Mouse (Mus musculus): ENCODE measurements at regions not wholly inside any gene's neighbourhood (a gene's known extent, or its start where the extent isn't known, plus 50 kb on each side); places are given as distances from the start of the nearest gene placed in this dataset.

DNA sequence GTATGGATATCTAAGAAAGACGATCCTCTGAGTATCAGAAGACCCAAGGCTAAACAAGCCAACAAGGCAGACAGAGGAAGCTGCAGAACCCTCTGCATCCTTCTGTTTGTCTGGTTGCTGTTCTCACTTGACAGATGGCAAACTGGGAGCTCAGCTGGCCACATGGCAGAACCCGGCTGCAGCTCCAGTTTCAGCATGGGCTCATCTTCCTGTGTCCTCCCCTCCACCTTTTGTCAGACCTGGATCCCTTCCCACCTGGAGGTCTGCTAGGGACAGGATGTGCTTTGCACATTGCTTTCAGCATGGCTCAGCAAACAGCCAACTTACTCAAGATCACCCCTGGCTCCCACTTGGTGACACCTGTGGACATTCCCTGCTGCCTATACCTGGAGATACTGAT is 284.9 kb downstream of the Tns1 start:
- Histone ChIP-seq H3K9ac (ENCODE audit: low read depth, low read length) (no peak overlapping the region), H3K4me1 (replicated peaks; ENCODE audit: control insufficient read depth, insufficient read depth, low read length) (no peaks in the 10 kb centered on the region), H3K4me2 (no peak overlapping the region), H3K36me3 (ENCODE audit: control insufficient read depth, insufficient read depth, low read length) (no peaks in the 10 kb centered on the region), H3K4me3 (ENCODE audit: low read depth, low read length) (no peak overlapping the region), H3K9me3 (ENCODE audit: control insufficient read depth, low read length) (no peaks in the 10 kb centered on the region), H3K27ac (ENCODE audit: low read depth, low read length) (no peak overlapping the region), H3K27me3 (replicated peaks; ENCODE audit: control insufficient read depth, insufficient read depth, low read length) (no peaks in the 10 kb centered on the region)
- no peak for ATAC-seq (replicated peaks; ENCODE audit: low FRiP score)
- no peak for DNase-seq (ENCODE audit: low spot score)
- WGBS: 61% methylated on average over 2 of the region's 2 CpGs

GRCm38 (mm10) chr1:73836680-73837079 is 287.6 kb downstream of the Tns1 start:
- no peaks in the 10 kb centered on the region for H3K4me1 ChIP-seq (replicated peaks; ENCODE audit: control insufficient read depth, insufficient read depth, low read length)
- no peak overlapping the region for H3K9ac ChIP-seq (ENCODE audit: low read depth, low read length)
- no peak overlapping the region for H3K4me2 ChIP-seq
- ATAC-seq (replicated peaks; ENCODE audit: low FRiP score) (no peak), DNase-seq (ENCODE audit: low spot score) (no peak)
- no peaks in the 10 kb centered on the region for H3K36me3 ChIP-seq (ENCODE audit: control insufficient read depth, insufficient read depth, low read length)
- H3K27ac ChIP-seq (ENCODE audit: low read depth, low read length): no peak overlapping the region
- H3K9me3 ChIP-seq (ENCODE audit: control insufficient read depth, low read length): no peaks in the 10 kb centered on the region
- H3K4me3 ChIP-seq (ENCODE audit: low read depth, low read length): no peak overlapping the region
- no peaks in the 10 kb centered on the region for H3K27me3 ChIP-seq (replicated peaks; ENCODE audit: control insufficient read depth, insufficient read depth, low read length)

DNA sequence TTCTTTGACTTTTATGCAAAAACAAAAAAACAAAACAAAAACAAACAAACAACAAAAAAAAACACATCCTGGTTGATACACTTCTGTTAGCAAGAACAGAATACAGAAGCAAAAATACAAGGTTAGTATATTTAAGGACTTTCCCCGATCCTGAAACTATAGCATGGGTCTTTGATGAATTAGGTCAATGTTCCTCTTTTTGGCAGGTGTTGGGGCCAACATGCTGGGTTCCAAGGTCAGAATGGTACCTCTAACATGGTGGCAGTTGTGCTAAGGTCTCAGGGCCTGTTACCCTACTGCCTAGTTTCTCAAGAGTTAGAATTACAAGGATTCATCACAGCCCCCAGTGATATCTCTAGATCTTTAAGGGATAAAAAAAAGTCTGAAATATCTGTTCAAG is 289.7 kb downstream of the Tns1 start:
- Histone ChIP-seq H3K27me3 (replicated peaks; ENCODE audit: control insufficient read depth, insufficient read depth, low read length) (no peaks in the 10 kb centered on the region), H3K9ac (ENCODE audit: low read depth, low read length) (no peak overlapping the region), H3K4me3 (ENCODE audit: low read depth, low read length) (no peak overlapping the region), H3K4me2 (no peak overlapping the region), H3K9me3 (ENCODE audit: control insufficient read depth, low read length) (no peaks in the 10 kb centered on the region), H3K4me1 (replicated peaks; ENCODE audit: control insufficient read depth, insufficient read depth, low read length) (no peaks in the 10 kb centered on the region), H3K36me3 (ENCODE audit: control insufficient read depth, insufficient read depth, low read length) (no peaks in the 10 kb centered on the region), H3K27ac (ENCODE audit: low read depth, low read length) (no peak overlapping the region)
- no peak for DNase-seq (ENCODE audit: low spot score)
- ATAC-seq (replicated peaks; ENCODE audit: low FRiP score): no peak
- 78% methylated on average over 1 of the region's 1 CpGs for WGBS

GRCm38 (mm10) chr1:73830486-73831132 is 293.6 kb downstream of the Tns1 start:
- Histone ChIP-seq H3K4me1 (replicated peaks; ENCODE audit: control insufficient read depth, insufficient read depth, low read length) (no peaks in the 10 kb centered on the region), H3K4me3 (ENCODE audit: low read depth, low read length) (no peak overlapping the region), H3K4me2 (no peak overlapping the region), H3K9me3 (ENCODE audit: control insufficient read depth, low read length) (no peaks in the 10 kb centered on the region), H3K27me3 (replicated peaks; ENCODE audit: control insufficient read depth, insufficient read depth, low read length) (no peaks in the 10 kb centered on the region), H3K9ac (ENCODE audit: low read depth, low read length) (no peak overlapping the region), H3K27ac (ENCODE audit: low read depth, low read length) (no peak overlapping the region), H3K36me3 (ENCODE audit: control insufficient read depth, insufficient read depth, low read length) (no peaks in the 10 kb centered on the region)
- ATAC-seq (replicated peaks; ENCODE audit: low FRiP score) (no peak), DNase-seq (ENCODE audit: low spot score) (no peak)
- 84% methylated on average over 9 of the region's 9 CpGs for WGBS

- DNase-seq (ENCODE audit: low spot score) (no peak), ATAC-seq (replicated peaks; ENCODE audit: low FRiP score) (no peak)
- Histone ChIP-seq H3K9ac (ENCODE audit: low read depth, low read length) (no peak overlapping the region), H3K27ac (ENCODE audit: low read depth, low read length) (no peak overlapping the region), H3K4me3 (ENCODE audit: low read depth, low read length) (no peak overlapping the region), H3K27me3 (replicated peaks; ENCODE audit: control insufficient read depth, insufficient read depth, low read length) (0 out of 2 replicates have a peak, but pooled peaks cover 3% of the 10 kb centered on the region), H3K36me3 (ENCODE audit: control insufficient read depth, insufficient read depth, low read length) (no peaks in the 10 kb centered on the region), H3K9me3 (ENCODE audit: control insufficient read depth, low read length) (no peaks in the 10 kb centered on the region), H3K4me1 (replicated peaks; ENCODE audit: control insufficient read depth, insufficient read depth, low read length) (no peaks in the 10 kb centered on the region), H3K4me2 (no peak overlapping the region)
- WGBS: 47% methylated on average over 10 of the region's 10 CpGs
Measured at GRCm38 (mm10) chr1:73828996-73829395, 295.3 kb downstream of the Tns1 start.

- no peaks in the 10 kb centered on the region for H3K4me1 ChIP-seq (replicated peaks; ENCODE audit: control insufficient read depth, insufficient read depth, low read length)
- H3K27me3 ChIP-seq (replicated peaks; ENCODE audit: control insufficient read depth, insufficient read depth, low read length): 0 out of 2 replicates have a peak, but pooled peaks cover 3% of the 10 kb centered on the region
- no peak overlapping the region for H3K4me2 ChIP-seq
- no peaks in the 10 kb centered on the region for H3K36me3 ChIP-seq (ENCODE audit: control insufficient read depth, insufficient read depth, low read length)
- DNase-seq (ENCODE audit: low spot score): peak; percentile 82
- H3K27ac ChIP-seq (ENCODE audit: low read depth, low read length): no peak overlapping the region
- H3K9me3 ChIP-seq (ENCODE audit: control insufficient read depth, low read length): no peaks in the 10 kb centered on the region
- H3K4me3 ChIP-seq (ENCODE audit: low read depth, low read length): no peak overlapping the region
- H3K9ac ChIP-seq (ENCODE audit: low read depth, low read length): no peak overlapping the region
- WGBS: 42% methylated on average over 15 of the region's 15 CpGs
- ATAC-seq (replicated peaks; ENCODE audit: low FRiP score): 0 out of 2 replicates have a peak, but pooled peaks have one; percentile 45
Measured at GRCm38 (mm10) chr1:73826243-73826930, 297.9 kb downstream of the Tns1 start.

DNA sequence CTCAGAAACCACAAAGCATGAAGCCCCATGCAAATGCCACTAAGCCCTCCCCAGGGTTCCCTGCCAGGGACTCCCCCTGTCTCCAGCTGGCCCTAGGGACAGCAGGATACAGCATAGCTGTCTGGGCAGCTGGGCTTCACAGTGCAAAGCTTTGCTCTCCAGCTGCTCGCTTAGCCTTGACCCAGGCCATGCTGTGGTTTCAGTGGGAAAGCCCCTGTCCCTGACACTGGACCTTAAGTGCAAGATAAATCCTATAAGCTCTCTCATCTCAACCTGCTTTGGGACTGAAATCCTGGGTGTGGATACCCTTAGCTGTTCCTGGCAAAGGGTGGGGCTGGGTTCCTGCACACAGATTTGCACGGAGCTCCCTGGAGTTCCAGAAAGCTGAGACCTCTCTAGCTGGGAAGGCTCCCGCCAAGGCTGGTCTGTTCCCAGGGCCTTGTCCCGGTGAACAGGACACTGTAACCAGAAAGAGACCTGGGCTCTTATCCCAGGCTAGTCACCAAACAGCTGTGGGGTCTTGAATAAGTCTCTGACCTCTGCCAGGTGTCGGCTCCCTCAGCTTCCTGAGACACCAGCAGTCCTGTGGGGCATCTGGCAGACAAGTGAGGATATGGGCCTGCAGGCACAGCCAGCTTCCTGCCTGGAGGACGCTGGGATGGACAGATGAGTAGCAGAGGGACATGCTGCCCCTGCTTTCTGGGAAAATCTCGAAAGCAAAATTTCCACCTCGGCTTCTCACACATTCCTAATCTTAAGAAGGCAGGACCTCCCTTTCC is 299.7 kb downstream of the Tns1 start:
- no peak overlapping the region for H3K4me3 ChIP-seq (ENCODE audit: low read depth, low read length)
- DNase-seq (ENCODE audit: low spot score) (no peak), ATAC-seq (replicated peaks; ENCODE audit: low FRiP score) (no peak)
- no peaks in the 10 kb centered on the region for H3K36me3 ChIP-seq (ENCODE audit: control insufficient read depth, insufficient read depth, low read length)
- H3K27me3 ChIP-seq (replicated peaks; ENCODE audit: control insufficient read depth, insufficient read depth, low read length): 0 out of 2 replicates have a peak, but pooled peaks cover 3% of the 10 kb centered on the region
- no peaks in the 10 kb centered on the region for H3K9me3 ChIP-seq (ENCODE audit: control insufficient read depth, low read length)
- no peak overlapping the region for H3K27ac ChIP-seq (ENCODE audit: low read depth, low read length)
- H3K4me2 ChIP-seq: no peak overlapping the region
- H3K4me1 ChIP-seq (replicated peaks; ENCODE audit: control insufficient read depth, insufficient read depth, low read length): no peaks in the 10 kb centered on the region
- 54% methylated on average over 8 of the region's 8 CpGs for WGBS
- H3K9ac ChIP-seq (ENCODE audit: low read depth, low read length): no peak overlapping the region

GRCm38 (mm10) chr1:73823726-73824125 is 300.5 kb downstream of the Tns1 start:
- DNase-seq (ENCODE audit: low spot score): no peak
- H3K9me3 ChIP-seq (ENCODE audit: control insufficient read depth, low read length): no peaks in the 10 kb centered on the region
- 75% methylated on average over 10 of the region's 10 CpGs for WGBS
- H3K9ac ChIP-seq (ENCODE audit: low read depth, low read length): no peak overlapping the region
- no peak overlapping the region for H3K4me2 ChIP-seq
- no peaks in the 10 kb centered on the region for H3K36me3 ChIP-seq (ENCODE audit: control insufficient read depth, insufficient read depth, low read length)
- no peaks in the 10 kb centered on the region for H3K4me1 ChIP-seq (replicated peaks; ENCODE audit: control insufficient read depth, insufficient read depth, low read length)
- no peak overlapping the region for H3K4me3 ChIP-seq (ENCODE audit: low read depth, low read length)
- no peak for ATAC-seq (replicated peaks; ENCODE audit: low FRiP score)
- H3K27me3 ChIP-seq (replicated peaks; ENCODE audit: control insufficient read depth, insufficient read depth, low read length): 0 out of 2 replicates have a peak, but pooled peaks cover 3% of the 10 kb centered on the region
- H3K27ac ChIP-seq (ENCODE audit: low read depth, low read length): no peak overlapping the region

Data from liver, embryonic 11.5 days (tissue).